Mouse (Mus musculus) hindbrain, embryonic 16.5 days (tissue): Measurements from ENCODE around the gene Ttc34. TPM values are rescaled to one million over a fixed set of nuclear protein-coding genes. Genes with fewer than 3 reads are reported as not detected.

Source experiments
- ATAC-seq: fragments of 200-750 bp; cut with Nextera tagmentation; 2 replicates; pipeline ENCODE4 v1.8.0; 2017; ENCODE audit warnings: moderate TSS enrichment, moderate library complexity
- H3K27ac ChIP-seq: fragments of 300-500 bp; sonication (generic); 2 replicates; pipeline ENCODE4 v1.5.1; 2014; ENCODE audit warnings: low read depth, mild to moderate bottlenecking, control low read depth, low read length, moderate library complexity
- H3K27me3 ChIP-seq: fragments of 300-500 bp; sonication (generic); replicated peaks from 2 replicates; pipeline ENCODE4 v1.6.1; 2014; ENCODE audit warnings: low read length; ENCODE audit not compliant: control insufficient read depth, insufficient read depth
- H3K36me3 ChIP-seq: fragments of 300-500 bp; sonication (generic); 2 replicates; pipeline ENCODE4 v1.6.1; 2014; ENCODE audit warnings: mild to moderate bottlenecking, low read length, moderate library complexity, mixed read lengths; ENCODE audit not compliant: control insufficient read depth, insufficient read depth
- H3K4me1 ChIP-seq: fragments of 300-500 bp; sonication (generic); 2 replicates; pipeline ENCODE4 v1.6.1; 2014; ENCODE audit warnings: low read depth, low read length; ENCODE audit not compliant: control insufficient read depth, insufficient read depth
- H3K4me2 ChIP-seq: fragments of 300-500 bp; sonication (generic); 2 replicates; pipeline ENCODE4 v1.6.1; 2014; ENCODE audit warnings: mild to moderate bottlenecking, low read length, control low read depth, moderate library complexity
- H3K4me3 ChIP-seq: fragments of 300-500 bp; sonication (generic); 2 replicates; pipeline ENCODE4 v1.5.1; 2014; ENCODE audit warnings: mild to moderate bottlenecking, low read length, control low read depth, moderate library complexity
- H3K9ac ChIP-seq: fragments of 300-500 bp; sonication (generic); 2 replicates; pipeline ENCODE4 v1.6.1; 2014; ENCODE audit warnings: low read depth, mild to moderate bottlenecking, control low read depth, low read length, moderate library complexity
- H3K9me3 ChIP-seq: fragments of 300-500 bp; sonication (generic); 2 replicates; pipeline ENCODE4 v1.6.1; 2014; ENCODE audit warnings: mild to moderate bottlenecking, low read length, moderate library complexity; ENCODE audit not compliant: control insufficient read depth
- WGBS: fragments of 180-500 bp; shearing (Covaris S2); extraction: QIAGEN DNeasy Blood & Tissue Kit; methylation state at CpG from one replicate; pipeline ENCODE4 v1.1.7; 2014; 5-methylcytosine and 5-hydroxymethylcytosine counted together
- polyA plus RNA-seq: library from polyadenylated mRNA; unstranded; fragments of >200 nt; fragmentation: Nextera tagmentation; extraction: Ambion mirVana; gene quantifications from 2 replicates; pipeline ENCODE4 v1.2.1, GENCODE M21; 2015

Gene Ttc34
- polyA plus RNA-seq, 1 experiment from 2014 or later, result 2.3 TPM

DNA sequence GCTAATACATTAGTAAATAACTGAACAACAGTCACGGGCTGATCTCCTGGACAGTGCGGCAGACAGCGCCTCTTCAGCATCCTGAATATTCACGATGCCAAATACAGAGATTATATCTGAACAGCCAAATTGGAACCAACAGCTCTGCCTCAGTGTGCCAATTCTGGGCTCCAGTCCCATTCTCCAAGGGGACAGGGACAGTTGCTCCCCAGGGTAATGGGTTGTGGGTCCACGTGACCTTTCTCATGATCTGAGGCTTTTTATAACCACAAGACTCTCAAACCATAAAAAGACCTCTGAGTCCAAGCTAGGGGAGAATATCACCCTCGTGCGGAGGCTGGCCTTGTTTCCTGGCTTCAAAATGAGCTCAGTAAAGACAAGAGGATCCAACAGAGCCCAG lies 10.1 kb upstream of the Ttc34 start:
- Histone ChIP-seq H3K36me3 (no peaks in the 10 kb centered on the region), H3K4me2 (no peak overlapping the region), H3K9me3 (no peaks in the 10 kb centered on the region), H3K27me3 (peaks cover 3% of the 10 kb centered on the region), H3K4me3 (no peak overlapping the region), H3K27ac (no peak overlapping the region), H3K4me1 (peaks cover 6% of the 10 kb centered on the region; the same call in 1 of the 2 replicates), H3K9ac (no peak overlapping the region)
- 69% methylated on average over 7 of the region's 7 CpGs for WGBS
- no peak for ATAC-seq

DNA sequence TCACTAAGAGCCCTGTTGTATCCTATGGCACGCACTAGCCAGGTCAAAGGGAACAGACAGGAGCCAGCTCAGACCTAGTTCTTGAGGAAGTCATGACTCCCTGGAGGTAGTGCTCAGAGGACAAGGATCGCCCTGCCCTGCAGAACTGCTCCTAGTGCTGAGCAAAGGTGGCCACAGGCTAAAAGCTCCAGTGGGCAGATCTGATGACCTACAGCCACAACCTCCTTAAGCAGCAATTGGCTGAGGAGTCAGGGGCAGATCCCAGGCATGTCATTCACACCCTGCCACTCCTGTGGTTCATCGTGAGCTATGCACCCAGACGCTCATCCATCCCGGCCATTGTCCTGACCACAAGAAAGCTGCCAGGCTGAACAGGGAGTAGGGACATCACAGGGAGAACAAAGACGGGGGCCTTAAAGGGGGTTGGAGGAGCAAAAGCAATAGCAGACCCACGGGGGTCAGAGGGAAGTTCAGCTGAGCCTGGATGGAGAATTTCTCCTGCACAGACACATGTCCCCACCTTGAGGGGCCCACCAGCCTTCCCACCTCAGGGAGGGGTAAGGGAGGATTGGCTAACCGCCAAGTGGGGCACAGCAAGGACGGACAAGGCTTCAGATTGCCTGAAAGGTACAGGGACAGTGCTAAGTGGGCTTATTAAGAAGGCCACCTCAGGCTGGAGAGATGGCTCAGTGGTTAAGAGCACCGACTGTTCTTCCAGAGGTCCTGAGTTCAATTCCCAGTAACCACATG lies 9.2 kb upstream of the Ttc34 start:
- Histone ChIP-seq H3K9ac (no peak overlapping the region), H3K36me3 (no peaks in the 10 kb centered on the region), H3K27ac (no peak overlapping the region), H3K4me2 (no peak overlapping the region), H3K4me1 (peaks cover 7% of the 10 kb centered on the region; the same call in 1 of the 2 replicates), H3K9me3 (no peaks in the 10 kb centered on the region), H3K27me3 (peaks cover 3% of the 10 kb centered on the region; the same call in 1 of the 2 replicates), H3K4me3 (no peak overlapping the region)
- 36% methylated on average over 10 of the region's 10 CpGs for WGBS
- ATAC-seq, result no peak

DNA sequence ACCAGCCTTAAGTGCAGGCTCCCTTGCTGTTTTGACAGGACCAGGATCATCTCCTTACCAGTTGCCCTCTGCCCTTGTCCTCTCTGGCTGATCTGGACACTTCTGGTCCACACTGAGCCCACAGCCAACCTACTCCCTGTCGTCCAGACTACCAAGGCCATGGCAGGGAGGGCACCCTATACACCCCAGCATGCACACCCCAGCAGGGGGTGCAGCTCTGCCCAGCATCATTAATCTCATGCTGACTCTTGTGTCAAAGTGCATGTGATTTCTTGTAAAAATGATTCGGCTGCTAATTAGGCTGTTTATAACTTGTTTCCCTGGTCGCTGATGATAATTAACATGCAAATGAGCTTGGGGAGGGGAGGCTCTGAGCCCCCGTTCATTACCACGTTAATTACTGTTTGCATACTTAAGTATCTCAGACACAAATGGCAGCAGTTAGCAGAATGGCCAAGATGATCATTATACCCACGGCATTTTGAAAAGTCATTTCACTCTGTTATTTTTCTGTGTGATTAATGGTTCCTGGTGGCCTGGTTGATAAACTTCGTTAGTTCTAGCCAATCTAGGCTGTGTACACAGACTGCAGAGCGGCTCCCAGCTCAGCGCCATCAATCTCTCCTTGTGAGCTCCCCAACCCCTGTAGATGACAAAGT lies 5.2 kb upstream of the Ttc34 start:
- WGBS, result 27% methylated on average over 9 of the region's 9 CpGs
- no peak overlapping the region for H3K9ac ChIP-seq
- peak; percentile 48; the same call in 1 of the 2 replicates for ATAC-seq
- no peak overlapping the region for H3K4me2 ChIP-seq
- peaks cover 7% of the 10 kb centered on the region; the same call in 1 of the 2 replicates for H3K4me1 ChIP-seq
- no peaks in the 10 kb centered on the region for H3K9me3 ChIP-seq
- no peak overlapping the region for H3K27ac ChIP-seq
- H3K27me3 ChIP-seq, result no peaks in the 10 kb centered on the region
- H3K36me3 ChIP-seq, result no peaks in the 10 kb centered on the region
- no peak overlapping the region for H3K4me3 ChIP-seq

DNA sequence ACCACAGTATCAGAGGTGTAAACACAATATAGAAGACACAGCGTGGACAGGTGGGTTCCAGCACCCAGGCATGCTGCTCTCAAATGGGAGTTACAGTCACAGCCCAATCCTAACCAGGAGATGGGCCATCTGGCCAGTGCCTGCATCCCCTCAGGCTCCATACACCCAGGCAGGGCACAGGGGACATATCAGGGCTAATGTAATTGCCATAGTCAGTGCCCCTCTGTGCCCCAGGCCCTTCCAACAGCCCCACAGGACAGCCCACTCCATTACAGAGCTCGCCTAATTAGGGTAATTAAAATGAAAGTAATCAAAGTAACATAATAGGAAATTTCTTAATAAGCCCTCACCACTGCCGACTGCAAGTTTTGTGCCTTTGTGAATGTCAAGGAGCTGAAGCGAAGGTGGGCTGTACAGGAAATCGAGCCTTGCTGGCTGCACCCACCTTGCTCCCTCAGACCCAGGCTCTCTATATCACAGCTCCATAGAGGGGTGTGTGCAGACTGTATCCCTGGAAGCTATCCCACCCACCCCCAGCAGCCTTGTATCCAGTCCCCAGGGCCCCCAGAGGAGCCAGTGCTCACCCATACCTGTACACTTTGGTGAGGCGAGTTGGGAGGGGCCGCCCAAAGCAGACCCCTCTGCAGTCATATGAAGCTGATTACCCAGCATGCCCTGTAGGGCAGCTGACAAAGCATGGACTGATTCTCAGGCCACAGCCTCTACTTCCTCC lies 910 bp upstream of the Ttc34 start:
- peak; percentile 51; the same call in 1 of the 2 replicates for ATAC-seq
- 58% methylated on average over 7 of the region's 7 CpGs for WGBS

DNA sequence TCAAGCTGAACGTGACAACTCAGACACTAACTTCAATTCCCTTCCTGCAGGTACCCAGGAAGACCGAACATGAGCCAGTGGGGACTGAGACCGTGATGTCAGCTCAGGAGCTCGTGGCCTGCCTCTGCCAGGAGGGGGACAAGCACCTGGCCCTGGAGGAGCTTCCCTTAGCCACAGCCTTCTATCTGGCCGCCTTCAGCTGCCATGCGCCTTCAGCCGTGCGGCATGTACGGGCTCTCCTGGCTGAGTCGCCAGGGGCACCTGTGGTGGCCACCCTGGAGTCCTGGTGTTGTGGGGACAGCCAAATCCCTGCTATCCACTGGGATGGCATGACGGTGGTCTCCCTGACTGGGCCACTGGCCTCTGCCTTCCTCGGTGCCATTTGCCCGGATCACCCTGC lies 1.5 kb downstream of the Ttc34 start:
- no peak overlapping the region for H3K9ac ChIP-seq
- H3K27ac ChIP-seq, result no peak overlapping the region
- H3K36me3 ChIP-seq, result no peaks in the 10 kb centered on the region
- H3K4me1 ChIP-seq, result no peaks in the 10 kb centered on the region
- WGBS, result 93% methylated on average over 13 of the region's 13 CpGs
- H3K27me3 ChIP-seq, result peaks cover 9% of the 10 kb centered on the region
- H3K4me2 ChIP-seq, result no peak overlapping the region
- no peak for ATAC-seq
- H3K4me3 ChIP-seq, result no peak overlapping the region
- H3K9me3 ChIP-seq, result no peaks in the 10 kb centered on the region

More for the DNA sequence above, 910 bp upstream of the Ttc34 start:
- H3K4me1 ChIP-seq, result peaks cover 7% of the 10 kb centered on the region; the same call in 1 of the 2 replicates
- H3K9ac ChIP-seq, result no peak overlapping the region
- H3K36me3 ChIP-seq, result no peaks in the 10 kb centered on the region
- H3K27ac ChIP-seq, result no peak overlapping the region
- H3K9me3 ChIP-seq, result no peaks in the 10 kb centered on the region
- H3K27me3 ChIP-seq, result peaks cover 9% of the 10 kb centered on the region
- no peak overlapping the region for H3K4me2 ChIP-seq
- H3K4me3 ChIP-seq, result no peak overlapping the region

DNA sequence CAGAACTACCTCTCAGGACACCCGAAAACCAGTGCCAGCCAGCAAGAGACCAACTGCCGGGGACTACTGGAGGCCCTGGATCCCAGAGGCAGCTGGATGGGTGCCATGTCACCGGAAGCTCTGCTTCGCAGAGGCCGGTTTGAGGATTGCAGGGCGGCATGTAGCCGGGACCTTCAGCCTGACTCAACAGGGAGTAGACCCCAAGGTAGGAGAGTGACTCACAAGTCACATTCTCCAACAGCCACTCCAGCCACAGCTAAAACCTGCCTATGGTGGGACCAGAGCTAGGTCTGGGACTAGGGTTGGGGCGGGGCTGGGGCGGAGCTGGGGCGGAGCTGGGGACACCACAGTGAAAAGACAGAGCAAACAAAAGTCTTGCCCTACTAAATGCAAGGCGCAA lies 2.1 kb downstream of the Ttc34 start:
- Histone ChIP-seq H3K4me2 (no peak overlapping the region), H3K4me3 (no peak overlapping the region), H3K9me3 (no peaks in the 10 kb centered on the region), H3K27ac (no peak overlapping the region), H3K4me1 (no peaks in the 10 kb centered on the region), H3K27me3 (peaks cover 9% of the 10 kb centered on the region), H3K9ac (no peak overlapping the region), H3K36me3 (no peaks in the 10 kb centered on the region)
- no peak for ATAC-seq
- WGBS, result 44% methylated on average over 11 of the region's 11 CpGs

DNA sequence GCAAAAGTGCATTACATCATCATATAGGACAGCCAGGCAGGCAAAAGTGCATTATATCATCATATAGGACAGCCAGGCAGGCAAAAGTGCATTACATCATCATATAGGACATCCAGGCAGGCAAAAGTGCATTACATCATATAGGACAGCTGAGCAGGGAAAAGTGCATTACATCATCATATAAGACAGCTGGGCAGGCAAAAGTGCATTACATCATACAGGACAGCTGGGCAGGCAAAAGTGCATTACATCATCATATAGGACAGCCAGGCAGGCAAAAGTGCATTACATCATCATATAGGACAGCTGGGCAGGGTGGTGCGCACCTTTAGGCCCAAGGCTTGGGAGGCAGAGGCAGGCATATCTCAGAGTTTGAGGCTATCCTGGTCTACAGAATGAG lies 15.4 kb downstream of the Ttc34 start:
- no peak for ATAC-seq
- Histone ChIP-seq H3K4me2 (no peak overlapping the region), H3K27me3 (no peaks in the 10 kb centered on the region), H3K4me1 (peaks cover 6% of the 10 kb centered on the region; the same call in 1 of the 2 replicates), H3K36me3 (no peaks in the 10 kb centered on the region), H3K27ac (no peak overlapping the region), H3K4me3 (no peak overlapping the region), H3K9me3 (no peaks in the 10 kb centered on the region), H3K9ac (no peak overlapping the region)
- 89% methylated on average over 1 of the region's 1 CpGs for WGBS

DNA sequence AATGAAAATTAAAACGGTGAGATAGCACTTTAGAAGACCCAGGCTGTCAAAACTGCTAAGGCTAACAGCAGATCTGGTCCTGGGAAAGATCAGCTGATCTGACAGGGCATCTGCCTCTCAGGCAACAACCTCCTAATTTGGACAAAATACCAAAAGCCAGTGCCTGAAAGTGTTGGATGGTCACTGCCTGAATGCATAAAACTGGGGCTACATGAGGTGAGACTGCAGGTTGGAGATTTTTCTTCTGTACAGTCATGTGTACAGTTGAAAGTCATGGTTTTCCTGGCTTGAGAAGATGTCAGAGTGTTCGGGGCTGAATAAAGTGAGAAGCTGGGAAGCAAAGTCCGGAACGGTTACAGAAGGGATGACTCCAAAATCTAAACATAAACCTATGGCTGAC lies 16.6 kb downstream of the Ttc34 start:
- Histone ChIP-seq H3K27me3 (no peaks in the 10 kb centered on the region), H3K4me1 (peaks cover 6% of the 10 kb centered on the region; the same call in 1 of the 2 replicates), H3K4me3 (no peak overlapping the region), H3K9ac (no peak overlapping the region), H3K27ac (no peak overlapping the region), H3K9me3 (no peaks in the 10 kb centered on the region), H3K4me2 (no peak overlapping the region), H3K36me3 (no peaks in the 10 kb centered on the region)
- 83% methylated on average over 4 of the region's 4 CpGs for WGBS
- no peak for ATAC-seq
